Mouse (Mus musculus) stomach, postnatal 0 days (tissue): ENCODE measurements around the gene Dgat2l6.

Experiments used
- CTCF ChIP-seq: IDR thresholded peaks from 2 replicates; pipeline ENCODE4 v1.5.1; 2016; ENCODE audit warnings: antibody characterized with exemption, low read depth, mild to moderate bottlenecking, moderate library complexity
- EP300 ChIP-seq: optimal IDR thresholded peaks from 2 replicates; pipeline ENCODE3; 2016; ENCODE audit warnings: antibody characterized with exemption

DNA sequence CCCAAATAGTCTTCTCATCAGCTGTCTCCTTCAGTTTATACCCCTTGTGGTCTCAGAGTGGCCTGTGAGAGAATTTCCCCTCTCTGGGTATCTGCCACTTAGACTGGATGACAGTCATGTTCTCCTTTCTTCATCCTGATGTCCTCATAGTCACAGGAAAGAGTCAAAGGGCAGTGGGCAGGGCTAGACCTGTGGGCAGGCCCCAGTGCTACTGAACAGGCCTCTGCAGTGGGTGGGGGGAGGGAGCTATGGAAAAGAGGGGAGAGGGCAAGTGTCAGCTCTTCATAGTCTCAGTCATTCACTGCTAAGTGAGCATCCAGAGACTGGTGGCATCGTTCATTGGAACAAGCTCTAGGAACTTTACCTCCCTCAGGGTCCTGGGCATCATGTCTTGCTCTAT, 47.3 kb downstream of the Dgat2l6 start, which contains the start of gene Awat1:
- TF ChIP-seq CTCF: no peak
- no peak for TF ChIP-seq EP300
